Mouse (Mus musculus): ENCODE results near the gene Gm17374.
"Not testable (repeated sequence)": the region's sequence is repeated elsewhere in the genome, so short reads cannot be mapped to it uniquely, and the experiment has no call there.

Gm17374 gene

GRCm38 (mm10) chr2:140151743-140152142 is at the start of gene Gm17374:
Gm17374 (plus strand) TSS chr2:140152043.
- not testable (repeated sequence) for DNase-seq (ENCODE audit: low read depth, low spot score)

- no peak for DNase-seq (ENCODE audit: low read depth, low spot score)
Observed at GRCm38 (mm10) chr2:140104951-140105350, 46.9 kb upstream of the Gm17374 start.

GRCm38 (mm10) chr2:140107641-140108040 is 44.2 kb upstream of the Gm17374 start:
- no peak for DNase-seq (ENCODE audit: low read depth, low spot score)

GRCm38 (mm10) chr2:140108945-140109344 is 42.9 kb upstream of the Gm17374 start:
- DNase-seq (ENCODE audit: low read depth, low spot score) = no peak

GRCm38 (mm10) chr2:140113851-140114250 is 38.0 kb upstream of the Gm17374 start:
- no peak for DNase-seq (ENCODE audit: low read depth, low spot score)

- DNase-seq (ENCODE audit: low read depth, low spot score) = no peak
Observed at GRCm38 (mm10) chr2:140125516-140125915, 26.3 kb upstream of the Gm17374 start.

- DNase-seq (ENCODE audit: low read depth, low spot score) = no peak
Observed at GRCm38 (mm10) chr2:140159186-140159730, 7.4 kb downstream of the Gm17374 start.

GRCm38 (mm10) chr2:140163351-140163854 is 11.6 kb downstream of the Gm17374 start:
- DNase-seq (ENCODE audit: low read depth, low spot score) = no peak

- no peak for DNase-seq (ENCODE audit: low read depth, low spot score)
Observed at GRCm38 (mm10) chr2:140169057-140169456, 17.2 kb downstream of the Gm17374 start.

- peak; percentile 93 for DNase-seq (ENCODE audit: low read depth, low spot score)
Observed at GRCm38 (mm10) chr2:140170127-140170802, 18.4 kb downstream of the Gm17374 start, which contains the start of the genes Esf1 and Ndufaf5. Esf1 (minus strand) TSS chr2:140170564. Ndufaf5 (plus strand) TSS chr2:140170649.

GRCm38 (mm10) chr2:140170803-140171553 is 19.1 kb downstream of the Gm17374 start:
- no peak for DNase-seq (ENCODE audit: low read depth, low spot score)

- not testable (repeated sequence) for DNase-seq (ENCODE audit: low read depth, low spot score)
Observed at GRCm38 (mm10) chr2:140185685-140186210, 33.9 kb downstream of the Gm17374 start.

GRCm38 (mm10) chr2:140200713-140201112 is 48.9 kb downstream of the Gm17374 start:
- DNase-seq (ENCODE audit: low read depth, low spot score) = no peak

- no peak for DNase-seq (ENCODE audit: low read depth, low spot score)
Observed at GRCm38 (mm10) chr2:140202573-140202972, 50.7 kb downstream of the Gm17374 start.
